Mouse (Mus musculus) heart, postnatal 0 days (tissue): ENCODE results near the gene Ccl22.

Experiments used
- CTCF ChIP-seq: IDR thresholded peaks from 2 replicates; pipeline ENCODE4 v1.5.1; 2016; ENCODE audit warnings: antibody characterized with exemption, control low read depth, low read depth
- EP300 ChIP-seq: IDR thresholded peaks from 2 replicates; pipeline ENCODE4 v1.6.1; 2016; ENCODE audit warnings: antibody characterized with exemption, low read depth

DNA sequence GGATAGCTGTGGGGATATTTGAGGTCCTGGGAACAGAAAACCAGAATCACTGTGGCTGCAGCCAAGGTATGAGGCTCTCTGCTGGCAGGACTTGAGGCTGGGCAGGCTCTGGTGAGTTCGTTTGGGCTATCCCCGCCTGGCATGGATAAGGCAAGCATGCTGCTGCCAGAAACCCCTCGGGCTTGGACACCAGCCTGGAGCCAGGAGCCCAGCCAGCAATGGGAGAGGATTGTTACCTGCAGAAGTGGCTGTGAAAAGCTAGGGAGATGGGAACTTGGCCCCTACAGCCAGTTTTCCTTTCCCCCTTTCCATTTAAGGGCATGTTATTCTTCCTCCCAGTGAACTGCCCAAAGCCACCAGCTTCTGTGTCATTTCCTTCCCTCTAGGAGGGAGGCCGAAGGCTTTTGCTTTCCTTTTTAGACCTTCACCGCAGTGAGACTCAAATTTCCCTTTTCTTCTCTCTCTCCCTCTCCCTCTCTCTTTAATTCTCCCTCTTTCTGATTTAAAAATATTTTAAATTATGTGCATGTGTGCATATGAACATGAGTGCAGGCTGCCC is 34.2 kb upstream of the Ccl22 start:
- TF ChIP-seq CTCF: peak; percentile 1; the same call in 1 of the 2 replicates
- no peak for TF ChIP-seq EP300
